Mouse (Mus musculus) midbrain, embryonic 15.5 days (tissue): ENCODE data around the gene Zfp800. TPM values are rescaled to one million over a fixed set of nuclear protein-coding genes. Genes with fewer than 3 reads are reported as not detected.

Experiments
- ATAC-seq: fragments of 200-750 bp; cut with Nextera tagmentation; replicated peaks from 2 replicates; pipeline ENCODE4 v1.8.0; 2017; ENCODE audit warnings: moderate TSS enrichment
- H3K27ac ChIP-seq: fragments of 300-500 bp; sonication (generic); 2 replicates; pipeline ENCODE4 v1.5.1; 2015; ENCODE audit warnings: mild to moderate bottlenecking, inconsistent platforms
- H3K27me3 ChIP-seq: fragments of 300-500 bp; sonication (generic); replicated peaks from 2 replicates; pipeline ENCODE4 v1.6.1; 2015; ENCODE audit warnings: inconsistent platforms
- H3K36me3 ChIP-seq: fragments of 300-500 bp; sonication (generic); replicated peaks from 2 replicates; pipeline ENCODE4 v1.6.1; 2015; ENCODE audit warnings: inconsistent platforms
- H3K4me1 ChIP-seq: fragments of 300-500 bp; sonication (generic); 2 replicates; pipeline ENCODE4 v1.6.1; 2015; ENCODE audit warnings: inconsistent platforms
- H3K4me2 ChIP-seq: fragments of 300-500 bp; sonication (generic); 2 replicates; pipeline ENCODE4 v1.6.1; 2015; ENCODE audit warnings: inconsistent platforms, mild to moderate bottlenecking, moderate library complexity
- H3K4me3 ChIP-seq: fragments of 300-500 bp; sonication (generic); 2 replicates; pipeline ENCODE4 v1.5.1; 2015; ENCODE audit warnings: mild to moderate bottlenecking, inconsistent platforms
- H3K9ac ChIP-seq: fragments of 300-500 bp; sonication (generic); 2 replicates; pipeline ENCODE4 v1.6.1; 2015; ENCODE audit warnings: mild to moderate bottlenecking, inconsistent platforms
- H3K9me3 ChIP-seq: fragments of 300-500 bp; sonication (generic); 2 replicates; pipeline ENCODE4 v1.6.1; 2016; ENCODE audit warnings: inconsistent platforms
- WGBS: fragments of 180-500 bp; shearing (Covaris S2); methylation state at CpG from one replicate; pipeline ENCODE4 v1.1.7; 2015; ENCODE audit warnings: mixed read lengths; 5-methylcytosine and 5-hydroxymethylcytosine counted together
- polyA plus RNA-seq: library from polyadenylated mRNA; unstranded; fragments of >200 nt; fragmentation: Nextera tagmentation; extraction: Ambion mirVana; gene quantifications from 2 replicates; pipeline ENCODE4 v1.2.1, GENCODE M21; 2015

Gene Zfp800
- polyA plus RNA-seq, 1 experiment from 2014 or later = 22.2 TPM

- ATAC-seq = no peak
- Histone ChIP-seq H3K4me1 (peaks cover 6% of the 10 kb centered on the region), H3K36me3 (no peaks in the 10 kb centered on the region), H3K9ac (no peak overlapping the region), H3K9me3 (no peaks in the 10 kb centered on the region), H3K27ac (no peak overlapping the region), H3K4me2 (no peak overlapping the region), H3K4me3 (no peak overlapping the region), H3K27me3 (no peaks in the 10 kb centered on the region)
- WGBS = 89% methylated on average over 6 of the region's 6 CpGs
These were observed 105.0 kb downstream of the Zfp800 start for GRCm38 (mm10) chr6:28292810-28293209.

- H3K4me2 ChIP-seq = no peak overlapping the region
- H3K27ac ChIP-seq = no peak overlapping the region
- H3K9ac ChIP-seq = no peak overlapping the region
- ATAC-seq = no peak
- H3K9me3 ChIP-seq = no peaks in the 10 kb centered on the region
- no peaks in the 10 kb centered on the region for H3K27me3 ChIP-seq
- no peaks in the 10 kb centered on the region for H3K36me3 ChIP-seq
- no peaks in the 10 kb centered on the region for H3K4me1 ChIP-seq
- no peak overlapping the region for H3K4me3 ChIP-seq
- WGBS = 80% methylated on average over 2 of the region's 2 CpGs
These were observed 117.9 kb downstream of the Zfp800 start for GRCm38 (mm10) chr6:28279886-28280285.

GRCm38 (mm10) chr6:28262198-28262621, 135.6 kb downstream of the Zfp800 start:
- Histone ChIP-seq H3K9me3 (no peaks in the 10 kb centered on the region), H3K27me3 (no peaks in the 10 kb centered on the region), H3K4me1 (peaks cover 11% of the 10 kb centered on the region), H3K9ac (peak overlapping the region; percentile 47), H3K4me2 (peak overlapping the region; percentile 62), H3K36me3 (no peaks in the 10 kb centered on the region), H3K4me3 (peak overlapping the region; percentile 74), H3K27ac (peak overlapping the region; percentile 82)
- WGBS = under 1% methylated on average over 26 of the region's 29 CpGs
- peak; percentile 81 for ATAC-seq

GRCm38 (mm10) chr6:28261307-28262197, 136.3 kb downstream of the Zfp800 start:
- Histone ChIP-seq H3K27ac (peak overlapping the region; percentile 82), H3K36me3 (0 out of 2 replicates have a peak, but pooled peaks cover 1% of the 10 kb centered on the region), H3K9me3 (no peaks in the 10 kb centered on the region), H3K4me2 (peak overlapping the region; percentile 62), H3K9ac (peak overlapping the region; percentile 47), H3K4me3 (peak overlapping the region; percentile 74), H3K4me1 (peaks cover 11% of the 10 kb centered on the region), H3K27me3 (no peaks in the 10 kb centered on the region)
- under 1% methylated on average over 101 of the region's 131 CpGs for WGBS
- peak; percentile 97 for ATAC-seq

GRCm38 (mm10) chr6:28260425-28261191, 137.2 kb downstream of the Zfp800 start:
- peak overlapping the region; percentile 62 for H3K4me2 ChIP-seq
- H3K27me3 ChIP-seq = no peaks in the 10 kb centered on the region
- peaks cover 11% of the 10 kb centered on the region for H3K4me1 ChIP-seq
- H3K27ac ChIP-seq = peak overlapping the region; percentile 82
- peak overlapping the region; percentile 47 for H3K9ac ChIP-seq
- 0 out of 2 replicates have a peak, but pooled peaks cover 8% of the 10 kb centered on the region for H3K36me3 ChIP-seq
- peak; percentile 48 for ATAC-seq
- WGBS = 1% methylated on average over 63 of the region's 64 CpGs
- H3K4me3 ChIP-seq = peak overlapping the region; percentile 74
- H3K9me3 ChIP-seq = no peaks in the 10 kb centered on the region

- ATAC-seq = no peak
- no peaks in the 10 kb centered on the region for H3K27me3 ChIP-seq
These were observed 138.1 kb downstream of the Zfp800 start for GRCm38 (mm10) chr6:28259750-28260149.

GRCm38 (mm10) chr6:28258440-28258839, 139.4 kb downstream of the Zfp800 start:
- Histone ChIP-seq H3K27ac (no peak overlapping the region), H3K4me2 (no peak overlapping the region), H3K36me3 (0 out of 2 replicates have a peak, but pooled peaks cover 11% of the 10 kb centered on the region), H3K27me3 (no peaks in the 10 kb centered on the region), H3K9ac (no peak overlapping the region), H3K9me3 (no peaks in the 10 kb centered on the region), H3K4me3 (no peak overlapping the region), H3K4me1 (peaks cover 11% of the 10 kb centered on the region)
- 55% methylated on average over 1 of the region's 1 CpGs for WGBS
- no peak for ATAC-seq

More at GRCm38 (mm10) chr6:28259750-28260149, 138.1 kb downstream of the Zfp800 start:
- Histone ChIP-seq H3K36me3 (0 out of 2 replicates have a peak, but pooled peaks cover 8% of the 10 kb centered on the region), H3K9me3 (no peaks in the 10 kb centered on the region), H3K4me2 (no peak overlapping the region), H3K9ac (no peak overlapping the region), H3K4me3 (no peak overlapping the region), H3K27ac (no peak overlapping the region), H3K4me1 (peaks cover 11% of the 10 kb centered on the region)
- 90% methylated on average over 5 of the region's 5 CpGs for WGBS

- no peak overlapping the region for H3K4me2 ChIP-seq
- H3K27ac ChIP-seq = no peak overlapping the region
- no peaks in the 10 kb centered on the region for H3K9me3 ChIP-seq
- 81% methylated on average over 1 of the region's 1 CpGs for WGBS
- no peak for ATAC-seq
- no peak overlapping the region for H3K9ac ChIP-seq
- H3K4me3 ChIP-seq = no peak overlapping the region
- no peaks in the 10 kb centered on the region for H3K27me3 ChIP-seq
- H3K36me3 ChIP-seq = 0 out of 2 replicates have a peak, but pooled peaks cover 11% of the 10 kb centered on the region
- peaks cover 11% of the 10 kb centered on the region for H3K4me1 ChIP-seq
These were observed 140.0 kb downstream of the Zfp800 start for GRCm38 (mm10) chr6:28257772-28258171.

GRCm38 (mm10) chr6:28252790-28253189, 145.0 kb downstream of the Zfp800 start:
- Histone ChIP-seq H3K4me3 (no peak overlapping the region), H3K36me3 (0 out of 2 replicates have a peak, but pooled peaks cover 16% of the 10 kb centered on the region), H3K4me2 (no peak overlapping the region), H3K27me3 (no peaks in the 10 kb centered on the region), H3K4me1 (no peaks in the 10 kb centered on the region), H3K27ac (no peak overlapping the region), H3K9me3 (no peaks in the 10 kb centered on the region), H3K9ac (no peak overlapping the region)
- no peak for ATAC-seq

GRCm38 (mm10) chr6:28248211-28248610, 149.6 kb downstream of the Zfp800 start:
- Histone ChIP-seq H3K27ac (no peak overlapping the region), H3K36me3 (peaks cover 15% of the 10 kb centered on the region; the same call in 1 of the 2 replicates), H3K9ac (no peak overlapping the region), H3K4me3 (no peak overlapping the region), H3K4me2 (no peak overlapping the region), H3K27me3 (no peaks in the 10 kb centered on the region), H3K4me1 (no peaks in the 10 kb centered on the region), H3K9me3 (no peaks in the 10 kb centered on the region)
- ATAC-seq = no peak
- 84% methylated on average over 2 of the region's 2 CpGs for WGBS

GRCm38 (mm10) chr6:28232618-28233361, 165.0 kb downstream of the Zfp800 start:
- H3K36me3 ChIP-seq = no peaks in the 10 kb centered on the region
- H3K4me1 ChIP-seq = no peaks in the 10 kb centered on the region
- 94% methylated on average over 7 of the region's 7 CpGs for WGBS
- no peak for ATAC-seq
- H3K9me3 ChIP-seq = no peaks in the 10 kb centered on the region
- no peak overlapping the region for H3K27ac ChIP-seq
- no peak overlapping the region for H3K4me2 ChIP-seq
- no peak overlapping the region for H3K9ac ChIP-seq
- H3K4me3 ChIP-seq = no peak overlapping the region
- no peaks in the 10 kb centered on the region for H3K27me3 ChIP-seq

- H3K4me2 ChIP-seq = no peak overlapping the region
- no peaks in the 10 kb centered on the region for H3K27me3 ChIP-seq
- H3K4me3 ChIP-seq = no peak overlapping the region
- H3K27ac ChIP-seq = no peak overlapping the region
- H3K9me3 ChIP-seq = no peaks in the 10 kb centered on the region
- no peak for ATAC-seq
- WGBS = 88% methylated on average over 3 of the region's 3 CpGs
- H3K36me3 ChIP-seq = no peaks in the 10 kb centered on the region
- H3K9ac ChIP-seq = no peak overlapping the region
- no peaks in the 10 kb centered on the region for H3K4me1 ChIP-seq
These were observed 169.7 kb downstream of the Zfp800 start for GRCm38 (mm10) chr6:28228085-28228484.
